Mouse (Mus musculus) embryonic facial prominence, embryonic 10.5 days (tissue): ENCODE results near the gene Me3. TPM values are rescaled to one million over a fixed set of nuclear protein-coding genes. Genes with fewer than 3 reads are reported as not detected.

Experiments used
- DNase-seq: peaks from one replicate; pipeline ENCODE4 v3.0.0-alpha.2; 2017; ENCODE audit warnings: low spot score
- H3K27ac ChIP-seq: fragments of 300-500 bp; sonication (generic); replicated peaks from 2 replicates; pipeline ENCODE4 v1.5.1; 2016; ENCODE audit warnings: mild to moderate bottlenecking
- H3K27me3 ChIP-seq: fragments of 300-500 bp; sonication (generic); replicated peaks from 2 replicates; pipeline ENCODE4 v1.6.1; 2016; ENCODE audit warnings: low read depth, mild to moderate bottlenecking; ENCODE audit not compliant: poor library complexity, severe bottlenecking
- H3K36me3 ChIP-seq: fragments of 300-500 bp; sonication (generic); replicated peaks from 2 replicates; pipeline ENCODE4 v1.6.1; 2016; ENCODE audit warnings: mild to moderate bottlenecking, moderate library complexity
- H3K4me1 ChIP-seq: fragments of 300-500 bp; sonication (generic); 2 replicates; pipeline ENCODE4 v1.6.1; 2016
- H3K4me3 ChIP-seq: fragments of 300-500 bp; sonication (generic); 2 replicates; pipeline ENCODE4 v1.5.1; 2016; ENCODE audit warnings: mild to moderate bottlenecking, moderate library complexity
- H3K9me3 ChIP-seq: fragments of 300-500 bp; sonication (generic); 2 replicates; pipeline ENCODE4 v1.6.1; 2016; ENCODE audit warnings: mild to moderate bottlenecking
- WGBS: fragments of 180-500 bp; shearing (Covaris S2); methylation state at CpG from one replicate; pipeline ENCODE4 v1.1.7; 2016; 5-methylcytosine and 5-hydroxymethylcytosine counted together
- polyA plus RNA-seq: library from polyadenylated mRNA; unstranded; fragments of >200 nt; fragmentation: Nextera tagmentation; extraction: Ambion mirVana; gene quantifications from 2 replicates; pipeline ENCODE4 v1.2.1, GENCODE M21; 2016

Gene Me3
- polyA plus RNA-seq, 1 experiment from 2014 or later: 2.6 TPM

DNA sequence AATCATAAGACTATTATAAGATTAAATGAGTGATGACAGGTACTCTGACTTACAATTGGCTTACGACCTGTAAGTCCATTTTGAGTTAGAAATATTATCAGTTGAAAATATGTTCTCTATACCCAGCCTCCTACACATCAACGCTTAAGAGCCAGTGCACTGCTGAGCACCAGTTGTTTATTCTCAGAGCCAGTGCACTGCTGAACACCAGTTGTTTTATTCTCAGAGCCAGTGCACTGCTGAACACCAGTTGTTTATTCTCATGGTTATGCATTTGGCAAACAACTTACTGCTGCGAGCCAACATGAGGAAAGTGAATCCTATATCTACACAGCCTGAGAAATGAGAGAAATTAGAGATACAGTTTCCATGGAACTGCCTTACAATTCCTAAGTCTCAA lies 2.3 kb upstream of the Me3 start:
- DNase-seq: no peak
- no peaks in the 10 kb centered on the region for H3K9me3 ChIP-seq
- no peak overlapping the region for H3K4me3 ChIP-seq
- H3K27me3 ChIP-seq: peaks cover 32% of the 10 kb centered on the region
- no peaks in the 10 kb centered on the region for H3K36me3 ChIP-seq
- WGBS: 90% methylated on average over 3 of the region's 3 CpGs
- H3K27ac ChIP-seq: no peak overlapping the region
- peaks cover 37% of the 10 kb centered on the region for H3K4me1 ChIP-seq

DNA sequence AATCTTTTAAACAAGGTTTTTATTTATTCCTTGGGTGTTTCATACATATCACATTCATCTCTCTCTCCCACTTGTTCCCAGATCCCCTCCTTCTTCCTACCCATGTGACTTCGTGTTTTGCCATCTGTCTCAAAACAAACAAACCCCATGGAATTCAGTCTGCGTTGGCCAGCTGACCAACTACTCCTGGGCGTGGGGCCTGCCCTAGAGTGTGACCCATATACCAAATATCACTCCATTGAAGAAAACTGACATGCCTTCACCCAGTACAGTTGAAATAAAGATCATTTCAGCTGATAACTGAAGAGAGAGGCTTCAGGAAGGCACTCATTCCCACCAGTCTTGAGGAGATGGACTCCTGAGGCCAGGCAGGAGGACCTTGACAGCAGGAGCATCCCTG lies 1.4 kb upstream of the Me3 start:
- Histone ChIP-seq H3K36me3 (no peaks in the 10 kb centered on the region), H3K4me1 (peaks cover 37% of the 10 kb centered on the region), H3K9me3 (no peaks in the 10 kb centered on the region), H3K27me3 (peaks cover 36% of the 10 kb centered on the region), H3K4me3 (no peak overlapping the region), H3K27ac (no peak overlapping the region)
- 64% methylated on average over 3 of the region's 3 CpGs for WGBS
- no peak for DNase-seq

DNA sequence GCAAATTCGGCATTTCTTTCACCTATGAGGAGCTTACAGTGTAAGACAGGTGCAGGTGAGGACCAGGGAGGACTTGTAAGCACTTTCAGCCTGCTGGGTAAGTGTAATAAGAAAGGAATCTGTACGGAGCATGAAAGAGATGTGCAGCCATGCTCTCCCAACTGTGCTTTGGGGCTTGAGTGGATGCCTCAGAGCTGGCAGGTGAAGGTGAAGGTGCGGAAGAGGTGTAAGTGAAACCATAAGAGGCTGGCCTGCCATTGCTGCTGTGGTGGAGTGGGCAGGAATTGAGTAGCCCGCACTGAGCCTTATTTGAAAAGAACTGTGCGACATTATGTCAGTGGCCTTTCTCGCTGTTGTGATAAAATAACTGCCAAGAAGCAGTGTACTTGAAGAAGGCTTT lies 8.3 kb downstream of the Me3 start:
- Histone ChIP-seq H3K9me3 (no peaks in the 10 kb centered on the region), H3K27ac (no peak overlapping the region; the same call in 1 of the 2 replicates), H3K27me3 (no peaks in the 10 kb centered on the region), H3K4me3 (no peak overlapping the region), H3K36me3 (no peaks in the 10 kb centered on the region), H3K4me1 (0 out of 2 replicates have a peak, but pooled peaks cover 5% of the 10 kb centered on the region)
- DNase-seq: no peak
- 92% methylated on average over 6 of the region's 6 CpGs for WGBS

DNA sequence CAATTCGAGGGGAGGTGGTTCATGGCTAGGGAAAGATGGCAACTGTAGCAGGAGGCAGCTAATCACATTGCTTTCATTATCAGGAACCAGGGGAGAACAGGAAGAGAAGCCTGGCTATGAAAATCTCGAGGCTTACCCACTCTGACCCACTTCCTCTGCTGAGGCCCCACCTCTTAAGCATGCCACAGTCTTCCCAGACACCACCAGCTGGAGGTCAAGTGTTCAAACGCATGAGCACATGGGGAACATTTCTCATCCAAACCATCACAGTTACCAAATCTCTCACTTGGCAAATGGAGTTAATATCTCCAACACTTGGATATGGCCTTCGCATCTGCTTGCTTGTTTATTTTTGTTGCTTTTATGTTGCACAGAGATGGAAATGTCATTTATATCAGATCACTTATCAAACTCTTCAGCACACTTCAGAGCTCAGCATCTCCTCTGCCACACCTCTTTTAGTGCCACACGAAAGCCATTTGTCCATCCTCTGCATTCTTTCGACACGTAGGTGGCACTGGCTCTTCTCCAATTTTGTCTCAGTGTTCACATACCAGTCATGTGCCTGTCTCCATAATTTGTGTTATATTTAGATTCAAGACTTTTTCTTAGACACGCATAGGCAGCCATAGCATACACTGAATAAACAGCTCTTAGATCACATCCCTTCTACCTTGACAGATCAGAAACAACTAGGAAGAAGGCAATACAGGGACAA lies 8.9 kb downstream of the Me3 start:
- 0 out of 2 replicates have a peak, but pooled peaks cover 5% of the 10 kb centered on the region for H3K4me1 ChIP-seq
- H3K4me3 ChIP-seq: no peak overlapping the region
- no peak for DNase-seq
- WGBS: 83% methylated on average over 8 of the region's 8 CpGs
- H3K27ac ChIP-seq: no peak overlapping the region
- no peaks in the 10 kb centered on the region for H3K9me3 ChIP-seq
- no peaks in the 10 kb centered on the region for H3K36me3 ChIP-seq
- no peaks in the 10 kb centered on the region for H3K27me3 ChIP-seq

DNA sequence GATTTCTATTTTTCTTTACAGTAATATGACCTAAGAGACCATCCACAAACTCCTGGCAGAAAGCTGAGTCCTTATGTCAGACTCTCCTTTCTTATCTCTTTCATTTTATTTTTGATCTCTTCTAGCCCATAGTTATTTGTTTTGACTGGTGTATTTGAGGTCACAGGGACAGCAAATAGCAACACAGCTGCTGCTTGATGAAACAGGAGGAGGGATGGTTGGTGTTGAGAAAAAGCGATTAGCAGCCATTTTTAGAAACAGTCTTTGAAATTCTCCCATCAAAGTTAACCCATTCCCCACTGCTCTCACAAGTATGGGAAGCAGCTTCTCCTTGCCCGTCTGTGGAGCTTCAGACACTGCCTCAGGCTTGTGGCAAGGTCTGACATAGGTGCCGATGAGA lies 12.8 kb downstream of the Me3 start:
- no peaks in the 10 kb centered on the region for H3K27me3 ChIP-seq
- H3K9me3 ChIP-seq: no peaks in the 10 kb centered on the region
- no peak overlapping the region for H3K27ac ChIP-seq
- 0 out of 2 replicates have a peak, but pooled peaks cover 5% of the 10 kb centered on the region for H3K4me1 ChIP-seq
- 69% methylated on average over 3 of the region's 3 CpGs for WGBS
- H3K36me3 ChIP-seq: no peaks in the 10 kb centered on the region
- no peak for DNase-seq
- no peak overlapping the region for H3K4me3 ChIP-seq

DNA sequence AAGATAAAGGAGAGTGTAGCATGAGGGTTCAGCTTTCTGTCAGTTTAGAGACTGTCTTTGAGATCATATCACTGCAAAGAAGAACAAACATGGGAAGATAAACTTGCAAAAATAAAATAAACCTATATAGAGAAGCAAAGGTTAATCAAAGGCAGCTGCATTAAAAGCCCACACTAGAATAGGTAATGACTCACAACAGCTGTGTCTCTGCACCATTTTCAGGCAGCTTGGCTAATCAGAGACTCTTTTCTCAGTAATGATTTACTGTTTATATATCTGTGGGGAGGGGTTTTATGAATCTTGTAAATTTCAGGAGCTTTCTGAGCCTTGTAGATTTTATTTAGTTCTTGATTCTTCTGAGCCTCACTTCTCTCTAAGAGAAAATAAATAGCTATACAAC lies 15.7 kb downstream of the Me3 start:
- no peaks in the 10 kb centered on the region for H3K9me3 ChIP-seq
- no peaks in the 10 kb centered on the region for H3K4me1 ChIP-seq
- H3K36me3 ChIP-seq: no peaks in the 10 kb centered on the region
- no peaks in the 10 kb centered on the region for H3K27me3 ChIP-seq
- H3K27ac ChIP-seq: no peak overlapping the region
- H3K4me3 ChIP-seq: no peak overlapping the region
- DNase-seq: no peak

DNA sequence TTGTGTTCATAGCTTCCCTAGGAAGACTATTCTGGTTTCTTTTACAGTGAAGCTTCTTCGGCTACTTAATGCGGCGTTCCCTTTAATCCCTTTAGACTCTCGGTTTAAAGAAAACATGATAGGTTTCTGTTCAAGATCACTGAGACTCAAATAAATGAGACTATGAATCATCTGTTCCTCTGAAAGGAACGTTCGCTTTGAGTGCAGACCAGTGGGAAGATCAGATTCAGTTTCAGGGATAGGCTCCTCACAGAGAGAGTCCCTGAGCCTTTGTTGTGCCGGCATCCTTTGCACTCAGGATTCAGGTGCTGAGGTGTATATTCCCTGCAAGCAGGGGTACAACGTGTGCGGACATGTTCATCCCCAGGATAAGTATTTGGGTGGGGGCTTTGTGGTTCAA lies 25.0 kb downstream of the Me3 start:
- H3K36me3 ChIP-seq: no peaks in the 10 kb centered on the region
- H3K4me3 ChIP-seq: no peak overlapping the region
- H3K27ac ChIP-seq: no peak overlapping the region
- no peaks in the 10 kb centered on the region for H3K9me3 ChIP-seq
- no peak for DNase-seq
- peaks cover 21% of the 10 kb centered on the region for H3K4me1 ChIP-seq
- 87% methylated on average over 9 of the region's 9 CpGs for WGBS
- no peaks in the 10 kb centered on the region for H3K27me3 ChIP-seq

DNA sequence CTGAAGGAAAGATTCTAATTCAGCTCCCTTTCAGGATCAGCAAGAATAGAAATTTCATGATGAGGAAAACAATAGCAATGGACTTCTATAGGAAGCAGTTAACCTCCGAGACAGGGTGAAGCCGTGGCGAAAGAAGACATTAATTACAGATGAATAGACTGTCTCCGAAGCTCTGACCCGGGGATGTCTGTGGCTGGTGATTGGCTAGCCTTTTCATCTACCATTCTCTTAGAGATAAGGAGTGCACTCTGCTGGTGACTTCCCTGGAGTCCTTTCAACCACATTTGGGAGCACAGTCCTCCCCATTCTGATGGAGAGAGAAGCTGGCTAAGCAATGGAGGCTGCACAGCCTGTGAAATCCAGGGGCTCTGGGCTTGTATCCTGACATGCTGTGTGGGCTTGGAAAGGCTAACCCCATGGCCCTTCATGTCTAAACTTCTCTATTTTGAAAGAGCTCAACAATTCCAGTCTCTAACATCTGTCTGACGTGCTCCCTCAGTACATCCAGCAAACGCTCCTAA lies 25.6 kb downstream of the Me3 start:
- 67% methylated on average over 7 of the region's 7 CpGs for WGBS

DNA sequence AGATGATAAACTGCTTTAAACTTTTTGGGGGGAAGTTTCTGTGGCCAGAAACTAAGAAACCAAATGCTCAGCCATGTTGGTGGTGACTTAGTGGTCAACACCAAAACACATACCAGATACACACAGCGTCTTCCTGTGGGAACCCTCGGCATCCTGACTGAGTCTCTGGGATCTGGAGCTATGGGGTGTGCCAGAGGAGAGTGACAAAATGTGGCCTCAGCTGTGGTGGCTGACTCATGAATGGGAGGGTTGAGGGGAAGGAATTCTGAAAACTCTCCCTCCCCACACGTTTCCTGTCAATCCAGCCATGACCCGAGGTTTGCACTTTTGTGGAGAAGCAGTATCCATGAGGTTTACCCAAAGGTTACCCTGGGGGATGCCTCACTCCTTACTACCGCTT lies 32.0 kb downstream of the Me3 start:
- H3K4me3 ChIP-seq: no peak overlapping the region
- H3K27ac ChIP-seq: no peak overlapping the region
- DNase-seq: no peak
- 75% methylated on average over 5 of the region's 5 CpGs for WGBS
- H3K27me3 ChIP-seq: no peaks in the 10 kb centered on the region
- peaks cover 26% of the 10 kb centered on the region for H3K4me1 ChIP-seq
- no peaks in the 10 kb centered on the region for H3K9me3 ChIP-seq
- no peaks in the 10 kb centered on the region for H3K36me3 ChIP-seq

More for the DNA sequence above, 25.6 kb downstream of the Me3 start:
- no peak overlapping the region for H3K4me3 ChIP-seq
- DNase-seq: no peak
- H3K9me3 ChIP-seq: no peaks in the 10 kb centered on the region
- H3K27me3 ChIP-seq: no peaks in the 10 kb centered on the region
- peaks cover 21% of the 10 kb centered on the region for H3K4me1 ChIP-seq
- no peaks in the 10 kb centered on the region for H3K36me3 ChIP-seq
- H3K27ac ChIP-seq: no peak overlapping the region

DNA sequence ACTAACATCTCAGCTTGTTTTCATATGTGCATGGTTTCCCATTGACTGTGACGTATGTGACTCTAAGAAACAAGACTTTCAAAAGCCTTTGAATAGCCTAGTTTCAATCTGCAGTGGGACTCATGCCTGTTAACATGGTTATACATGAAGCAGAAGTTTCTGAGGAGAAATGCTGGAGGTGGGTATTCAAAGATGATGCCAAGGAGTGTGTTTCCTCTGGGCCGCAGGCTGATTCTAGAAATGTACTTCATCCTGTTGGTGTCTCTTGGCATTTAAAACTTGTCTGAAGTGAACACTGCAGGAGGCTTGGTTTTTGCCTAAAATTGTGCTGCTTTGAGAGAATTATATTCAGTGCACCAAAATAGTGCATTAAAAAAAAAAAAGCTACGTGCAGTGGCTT lies 34.2 kb downstream of the Me3 start:
- Histone ChIP-seq H3K27ac (no peak overlapping the region), H3K4me3 (no peak overlapping the region), H3K36me3 (no peaks in the 10 kb centered on the region), H3K4me1 (peaks cover 17% of the 10 kb centered on the region), H3K27me3 (no peaks in the 10 kb centered on the region), H3K9me3 (no peaks in the 10 kb centered on the region)
- 90% methylated on average over 3 of the region's 3 CpGs for WGBS
- DNase-seq: no peak

DNA sequence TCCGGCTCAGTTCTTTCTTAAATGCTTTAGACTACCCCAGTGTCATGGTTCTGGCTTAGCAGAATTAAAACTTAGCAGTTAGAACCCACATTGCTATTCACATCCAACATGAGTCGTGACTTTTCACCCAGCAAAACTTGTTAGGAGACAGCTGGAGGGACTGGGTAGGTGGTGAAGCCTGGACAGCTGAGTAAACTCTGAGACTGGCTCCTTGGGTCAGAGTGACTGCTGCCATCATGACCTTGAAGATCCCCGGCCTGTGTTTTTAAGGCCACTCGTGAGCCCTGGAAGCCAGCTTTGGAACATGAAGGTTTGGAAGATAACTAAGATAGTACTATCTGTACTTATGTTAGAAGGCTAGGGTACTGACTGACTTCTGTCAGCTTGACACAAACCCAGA lies 35.4 kb downstream of the Me3 start:
- no peak for DNase-seq
- Histone ChIP-seq H3K4me1 (0 out of 2 replicates have a peak, but pooled peaks cover 10% of the 10 kb centered on the region), H3K27me3 (no peaks in the 10 kb centered on the region), H3K36me3 (no peaks in the 10 kb centered on the region), H3K27ac (no peak overlapping the region; the same call in 1 of the 2 replicates), H3K9me3 (no peaks in the 10 kb centered on the region), H3K4me3 (no peak overlapping the region)
- 86% methylated on average over 4 of the region's 4 CpGs for WGBS

DNA sequence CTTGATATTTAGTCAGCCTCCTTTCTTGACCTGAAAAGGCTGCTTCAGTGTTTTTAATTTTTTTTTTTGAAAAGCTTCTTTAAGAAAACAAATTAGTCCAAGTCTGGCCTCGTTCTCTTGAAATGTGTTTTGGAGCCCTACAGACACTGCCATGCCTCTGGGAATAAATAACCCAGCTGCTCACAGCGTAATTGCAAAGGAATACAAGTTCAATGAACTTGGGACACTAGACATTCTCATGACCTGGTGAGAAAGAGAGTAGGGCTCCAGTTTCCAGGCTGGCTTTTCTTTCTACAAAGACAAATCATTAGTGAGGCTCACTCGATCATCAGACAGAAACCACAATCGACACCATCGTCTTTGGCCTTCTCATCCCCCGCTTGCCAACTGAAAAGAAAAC lies 37.3 kb downstream of the Me3 start:
- H3K36me3 ChIP-seq: no peaks in the 10 kb centered on the region
- H3K27ac ChIP-seq: no peak overlapping the region
- 72% methylated on average over 6 of the region's 6 CpGs for WGBS
- 0 out of 2 replicates have a peak, but pooled peaks cover 10% of the 10 kb centered on the region for H3K4me1 ChIP-seq
- no peak for DNase-seq
- no peaks in the 10 kb centered on the region for H3K9me3 ChIP-seq
- no peak overlapping the region for H3K4me3 ChIP-seq
- no peaks in the 10 kb centered on the region for H3K27me3 ChIP-seq

DNA sequence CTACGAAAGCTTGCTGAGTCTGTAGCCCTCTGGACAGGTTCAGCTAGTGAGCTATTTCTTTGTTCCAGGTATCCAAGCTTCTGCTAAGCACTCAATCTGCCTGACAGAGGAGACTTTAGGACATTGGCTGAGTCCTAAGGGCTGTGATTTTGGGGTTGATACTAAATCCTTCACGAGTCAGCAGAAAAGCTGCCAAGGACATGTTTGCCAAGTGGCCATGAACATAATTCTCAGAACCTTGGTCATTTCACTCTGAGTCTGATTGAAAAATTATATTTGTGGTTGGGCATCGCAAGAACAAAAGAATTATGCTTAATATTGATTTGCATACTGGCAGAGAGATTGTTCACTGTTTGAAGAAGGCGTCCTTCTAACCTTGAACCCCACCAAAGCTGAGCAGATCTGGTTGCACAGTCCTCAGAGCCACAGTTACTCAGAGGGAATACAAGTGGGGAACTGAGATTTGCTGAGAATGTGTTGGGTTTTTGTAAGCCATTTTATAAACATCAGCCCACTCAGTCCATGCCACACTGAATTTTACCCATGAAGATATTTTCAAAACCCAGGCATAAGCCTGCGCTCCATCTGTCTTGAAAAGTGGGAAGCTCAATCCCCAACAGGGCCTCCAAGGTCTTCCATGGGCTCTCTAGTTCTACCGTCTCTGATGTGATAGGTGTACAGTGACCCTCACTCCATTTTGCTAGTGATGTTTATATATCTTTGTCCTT lies 39.1 kb downstream of the Me3 start:
- no peaks in the 10 kb centered on the region for H3K9me3 ChIP-seq
- no peaks in the 10 kb centered on the region for H3K27me3 ChIP-seq
- H3K27ac ChIP-seq: no peak overlapping the region
- no peak overlapping the region for H3K4me3 ChIP-seq
- DNase-seq: no peak
- WGBS: 90% methylated on average over 6 of the region's 6 CpGs
- H3K36me3 ChIP-seq: no peaks in the 10 kb centered on the region
- peaks cover 10% of the 10 kb centered on the region; the same call in 1 of the 2 replicates for H3K4me1 ChIP-seq
